Mouse (Mus musculus): ENCODE measurements around the gene Hist2h2bb. TPM values are rescaled to one million over a fixed set of nuclear protein-coding genes. Genes with fewer than 3 reads are reported as not detected.
"Not testable (repeated sequence)": the region's sequence is repeated elsewhere in the genome, so short reads cannot be mapped to it uniquely, and the experiment has no call there.

The Hist2h2bb gene
- polyA plus RNA-seq, 2 experiments: 16.9 to 24.5 TPM

DNA sequence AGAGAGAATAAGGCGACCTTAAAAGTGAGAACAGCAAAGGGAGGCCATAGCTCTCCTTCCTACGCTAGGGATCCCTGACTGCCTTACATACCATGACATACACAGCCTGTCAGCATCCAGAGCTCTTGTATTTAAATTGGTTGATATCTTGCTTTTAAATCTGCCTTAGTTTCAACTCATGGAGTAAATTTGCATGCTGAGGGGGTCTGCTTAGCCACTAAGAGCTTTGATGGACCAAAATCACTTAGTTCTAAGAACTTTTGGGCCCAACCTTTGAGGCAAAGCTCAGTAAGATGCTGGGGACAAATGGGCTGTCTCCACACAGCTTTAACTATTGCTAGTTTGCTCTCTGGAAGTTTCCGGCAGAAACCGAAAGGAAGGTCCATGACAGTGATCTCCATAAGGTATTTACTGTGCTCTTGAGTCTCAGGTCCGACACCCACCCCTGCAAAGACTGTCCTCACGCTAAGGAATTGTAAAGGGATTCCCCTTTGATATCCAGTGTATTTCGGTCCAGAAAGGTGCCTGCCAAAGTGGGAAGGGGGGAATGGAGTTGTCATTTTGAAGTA lies 32.1 kb upstream of the Hist2h2bb start:
- Histone ChIP-seq H3K36me3 (replicated peaks; ENCODE audit: control insufficient read depth, insufficient read depth, low read depth) (no peaks in the 10 kb centered on the region), H3K9me3 (ENCODE audit: control insufficient read depth, low read length) (no peaks in the 10 kb centered on the region), H3K4me3 (ENCODE audit: insufficient read depth in 1 of 2, low read depth in 2 of 2, low read length in 2 of 2) (peak overlapping the region; percentile 55 to 73), H3K4me2 (ENCODE audit: low read depth) (peak overlapping the region; percentile 92), H3K4me1 (replicated peaks; ENCODE audit: control insufficient read depth in 2 of 2, insufficient read depth in 2 of 2, low read length in 1 of 2) (peaks cover 9 to 18% of the 10 kb centered on the region in 2 experiments), H3K9ac (replicated peaks) (peak overlapping the region; percentile 95), H3K27ac (peak overlapping the region; percentile 98), H3K27me3 (ENCODE audit: control insufficient read depth, insufficient read depth, low read length) (no peaks in the 10 kb centered on the region)
- 22% methylated on average over 7 of the region's 7 CpGs for WGBS (ENCODE audit: insufficient replicate concordance)
- TF ChIP-seq EP300 (IDR thresholded peaks at IDR 0.05; ENCODE audit: low read depth): peak; percentile 41
- no peak for TF ChIP-seq CTCF (IDR thresholded peaks at IDR 0.05; ENCODE audit: low read depth)
- DNase-seq (ENCODE audit: low read depth in 3 of 3, low spot score in 3 of 3) (peak in 1 of 3 experiments; percentile 65), ATAC-seq (ENCODE audit: insufficient read depth) (no peak)

DNA sequence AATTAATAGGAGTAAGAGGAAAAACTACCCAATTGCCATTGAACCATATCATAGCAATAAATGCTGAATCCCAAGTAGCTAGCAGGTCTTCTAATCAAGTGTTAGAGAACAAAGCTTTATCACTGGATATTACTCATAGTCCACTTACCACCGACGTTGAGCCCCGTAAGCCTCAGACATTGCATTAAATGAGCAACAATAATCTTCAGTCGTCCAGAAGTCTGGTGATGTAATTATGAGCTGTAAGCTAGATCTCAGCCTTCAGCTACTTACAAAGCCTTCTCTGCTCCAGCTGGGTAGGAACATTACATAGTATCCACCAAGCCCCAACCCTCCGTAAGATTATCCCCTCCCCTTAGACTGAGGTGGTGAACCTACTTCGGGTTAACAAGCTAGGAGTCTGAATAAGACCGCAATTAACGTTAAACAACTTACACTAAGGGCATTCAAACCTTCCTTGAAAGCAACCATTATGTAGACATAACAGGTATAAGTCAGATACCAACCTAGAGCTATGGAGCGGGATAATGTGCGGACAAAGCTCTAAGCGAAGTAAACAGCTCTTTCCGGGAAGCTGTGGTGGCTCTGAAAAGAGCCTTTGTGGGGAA lies 31.5 kb upstream of the Hist2h2bb start:
- DNase-seq (ENCODE audit: low read depth in 3 of 3, low spot score in 3 of 3) (peak in 2 of 3 experiments; percentile 61 to 76), ATAC-seq (ENCODE audit: insufficient read depth) (peak; percentile 0; the same call in 1 of the 2 replicates)
- no peaks in the 10 kb centered on the region for H3K36me3 ChIP-seq (replicated peaks; ENCODE audit: control insufficient read depth, insufficient read depth, low read depth)
- H3K9me3 ChIP-seq (ENCODE audit: control insufficient read depth, low read length): no peaks in the 10 kb centered on the region
- H3K4me2 ChIP-seq (ENCODE audit: low read depth): peak overlapping the region; percentile 92
- H3K27me3 ChIP-seq (ENCODE audit: control insufficient read depth, insufficient read depth, low read length): no peaks in the 10 kb centered on the region
- TF ChIP-seq CTCF (IDR thresholded peaks at IDR 0.05; ENCODE audit: low read depth): no peak
- TF ChIP-seq EP300 (IDR thresholded peaks at IDR 0.05; ENCODE audit: low read depth): 0 out of 2 replicates have a peak, but pooled peaks have one; percentile 1
- peak overlapping the region; percentile 55 to 73 for H3K4me3 ChIP-seq (ENCODE audit: insufficient read depth in 1 of 2, low read depth in 2 of 2, low read length in 2 of 2)
- peaks cover 9 to 19% of the 10 kb centered on the region in 2 experiments for H3K4me1 ChIP-seq (replicated peaks; ENCODE audit: control insufficient read depth in 2 of 2, insufficient read depth in 2 of 2, low read length in 1 of 2)
- H3K27ac ChIP-seq: peak overlapping the region; percentile 98
- under 1% methylated on average over 12 of the region's 12 CpGs for WGBS (ENCODE audit: insufficient replicate concordance)
- H3K9ac ChIP-seq (replicated peaks): peak overlapping the region; percentile 95

DNA sequence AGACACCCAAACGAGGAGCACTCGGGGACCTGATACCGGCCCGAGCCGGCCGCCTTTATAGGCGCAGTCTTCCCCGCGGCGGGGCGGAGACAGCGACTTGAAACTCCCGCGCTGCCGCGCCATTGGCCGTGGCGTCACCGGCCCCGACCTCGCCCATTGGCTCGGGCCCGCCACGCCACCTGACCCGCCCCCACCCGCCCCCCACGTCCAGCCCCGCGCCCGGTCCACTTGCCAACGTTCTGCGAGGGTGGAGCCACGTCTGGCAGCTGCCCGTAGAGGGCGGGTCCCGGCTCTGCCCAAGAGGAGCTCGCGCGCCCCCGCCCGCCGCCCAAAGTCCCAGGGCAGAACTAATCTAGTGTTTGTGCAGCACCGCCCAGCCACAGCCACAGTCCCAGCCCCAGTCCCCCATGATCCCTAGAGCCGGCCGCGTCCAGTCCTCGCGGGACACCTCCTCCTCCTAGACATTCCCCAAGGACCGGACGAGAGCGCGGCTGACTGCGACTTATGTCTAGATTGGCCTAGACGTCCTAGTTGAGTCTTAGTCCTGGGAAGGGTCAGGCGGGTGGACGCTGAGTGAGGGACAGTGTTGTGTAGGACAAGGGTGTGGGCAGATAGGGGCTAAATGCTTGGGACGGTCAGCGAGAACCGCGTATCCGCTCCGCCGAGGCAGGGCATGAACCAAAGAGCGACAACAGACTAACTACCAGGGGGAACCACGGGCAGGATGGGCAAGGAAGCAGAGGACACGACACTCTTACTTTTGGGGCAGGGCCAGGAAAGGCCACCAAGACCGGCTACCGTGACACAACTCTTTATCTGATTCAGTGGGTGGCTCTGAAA lies 30.4 kb upstream of the Hist2h2bb start, which contains the start of gene Hist2h3c2:
Gene Hist2h3c2 (minus strand): TSS at position 174 of the 840 bp plus-strand sequence.
- H3K36me3 ChIP-seq (replicated peaks; ENCODE audit: control insufficient read depth, insufficient read depth, low read depth); DNase-seq (ENCODE audit: low read depth in 3 of 3, low spot score in 3 of 3); H3K27me3 ChIP-seq (ENCODE audit: control insufficient read depth, insufficient read depth, low read length); H3K9me3 ChIP-seq (ENCODE audit: control insufficient read depth, low read length): not testable (repeated sequence)
- under 1% methylated on average over 19 of the region's 68 CpGs for WGBS (ENCODE audit: insufficient replicate concordance)
- H3K4me1 ChIP-seq (replicated peaks; ENCODE audit: control insufficient read depth in 2 of 2, insufficient read depth in 2 of 2, low read length in 1 of 2): peaks cover 20 to 31% of the 10 kb centered on the region in 2 experiments
- peak within 1 kb of the TSS; percentile 92 for H3K4me2 ChIP-seq (ENCODE audit: low read depth)
- peak; percentile 78 for ATAC-seq (ENCODE audit: insufficient read depth)
- H3K27ac ChIP-seq: peak within 1 kb of the TSS; percentile 98
- H3K4me3 ChIP-seq (ENCODE audit: insufficient read depth in 1 of 2, low read depth in 2 of 2, low read length in 2 of 2): peak within 1 kb of the TSS; percentile 57 to 73
- H3K9ac ChIP-seq (replicated peaks): peak within 1 kb of the TSS; percentile 95

DNA sequence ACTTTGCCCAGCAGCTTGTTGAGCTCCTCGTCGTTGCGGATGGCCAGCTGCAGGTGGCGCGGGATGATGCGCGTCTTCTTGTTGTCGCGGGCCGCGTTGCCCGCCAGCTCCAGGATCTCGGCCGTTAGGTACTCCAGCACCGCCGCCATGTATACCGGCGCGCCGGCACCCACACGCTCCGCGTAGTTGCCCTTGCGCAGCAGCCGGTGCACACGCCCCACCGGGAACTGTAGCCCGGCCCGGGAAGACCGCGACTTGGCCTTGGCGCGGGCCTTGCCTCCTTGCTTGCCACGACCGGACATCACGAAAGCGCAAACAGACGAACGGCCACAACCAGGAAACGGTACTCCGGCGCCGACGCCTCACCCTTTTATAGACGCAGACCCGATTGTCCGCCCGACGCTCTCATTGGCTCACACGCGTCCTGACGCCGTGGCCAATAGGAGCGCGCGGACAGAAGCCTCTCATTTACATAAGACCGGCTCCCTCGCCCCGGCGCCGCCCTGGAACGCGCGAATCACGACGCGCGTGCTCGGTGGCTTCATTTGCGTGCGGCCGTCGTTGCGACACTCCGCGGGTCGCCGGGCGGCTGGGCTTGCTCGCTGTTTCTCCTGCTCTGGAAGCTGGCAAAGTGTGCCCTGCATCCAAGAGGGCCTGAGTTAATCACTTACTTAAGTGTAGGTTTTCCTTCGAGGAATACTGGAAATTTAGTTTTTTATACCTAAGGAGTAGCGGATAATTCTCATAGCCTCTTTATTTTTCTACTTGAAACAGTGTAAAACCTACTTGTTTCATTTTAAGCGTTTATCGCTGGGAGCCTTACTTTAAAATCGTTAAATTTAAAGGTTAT lies 29.4 kb upstream of the Hist2h2bb start, which contains the start of gene Hist2h2aa2:
Gene Hist2h2aa2 (minus strand): TSS at position 328 of the 850 bp plus-strand sequence.
- peak; percentile 62 for TF ChIP-seq EP300 (IDR thresholded peaks at IDR 0.05; ENCODE audit: low read depth)
- 6% methylated on average over 20 of the region's 85 CpGs for WGBS (ENCODE audit: insufficient replicate concordance)
- peaks cover 25 to 38% of the 10 kb centered on the region in 2 experiments for H3K4me1 ChIP-seq (replicated peaks; ENCODE audit: control insufficient read depth in 2 of 2, insufficient read depth in 2 of 2, low read length in 1 of 2)
- peak within 1 kb of the TSS; percentile 86 for H3K27ac ChIP-seq
- not testable (repeated sequence) for DNase-seq (ENCODE audit: low read depth in 3 of 3, low spot score in 3 of 3); H3K9me3 ChIP-seq (ENCODE audit: control insufficient read depth, low read length); H3K36me3 ChIP-seq (replicated peaks; ENCODE audit: control insufficient read depth, insufficient read depth, low read depth); H3K27me3 ChIP-seq (ENCODE audit: control insufficient read depth, insufficient read depth, low read length)
- peak; percentile 60 for ATAC-seq (ENCODE audit: insufficient read depth)
- H3K9ac ChIP-seq (replicated peaks): peak within 1 kb of the TSS; percentile 76
- peak within 1 kb of the TSS; percentile 43 to 57 for H3K4me3 ChIP-seq (ENCODE audit: insufficient read depth in 1 of 2, low read depth in 2 of 2, low read length in 2 of 2)
- peak within 1 kb of the TSS; percentile 69 for H3K4me2 ChIP-seq (ENCODE audit: low read depth)
